Mouse (Mus musculus): Measurements from ENCODE around the gene 2300002M23Rik. TPM values are rescaled to one million over a fixed set of nuclear protein-coding genes. Genes with fewer than 3 reads are reported as not detected.

2300002M23Rik gene
- polyA plus RNA-seq, 1 experiment from 2014 or later = not detected

- ATAC-seq (ENCODE audit: insufficient number of reproducible peaks, low FRiP score, low TSS enrichment, low read depth) (no peak), DNase-seq (ENCODE audit: low spot score) (no peak)
- Histone ChIP-seq H3K36me3 (ENCODE audit: control insufficient read depth, insufficient read depth, low read length) (no peaks in the 10 kb centered on the region), H3K27me3 (ENCODE audit: control insufficient read depth, insufficient read depth, low read length) (no peaks in the 10 kb centered on the region), H3K27ac (replicated peaks; ENCODE audit: low read depth, low read length) (no peak overlapping the region), H3K4me1 (ENCODE audit: control insufficient read depth, insufficient read depth, low read length) (no peaks in the 10 kb centered on the region), H3K9ac (ENCODE audit: low read length) (no peak overlapping the region), H3K9me3 (ENCODE audit: control insufficient read depth, low read length) (no peaks in the 10 kb centered on the region), H3K4me3 (ENCODE audit: low read depth, low read length) (no peak overlapping the region), H3K4me2 (ENCODE audit: low read depth, severe bottlenecking) (no peak overlapping the region)
- 87% methylated on average over 1 of the region's 1 CpGs for WGBS
Observed at GRCm38 (mm10) chr17:35587291-35587690, 20.0 kb downstream of the 2300002M23Rik start.

GRCm38 (mm10) chr17:35588387-35588786 is 21.1 kb downstream of the 2300002M23Rik start:
- no peak for ATAC-seq (ENCODE audit: insufficient number of reproducible peaks, low FRiP score, low TSS enrichment, low read depth)
- no peak overlapping the region for H3K4me3 ChIP-seq (ENCODE audit: low read depth, low read length)
- H3K27ac ChIP-seq (replicated peaks; ENCODE audit: low read depth, low read length) = no peak overlapping the region
- no peak overlapping the region for H3K9ac ChIP-seq (ENCODE audit: low read length)
- no peaks in the 10 kb centered on the region for H3K9me3 ChIP-seq (ENCODE audit: control insufficient read depth, low read length)
- H3K36me3 ChIP-seq (ENCODE audit: control insufficient read depth, insufficient read depth, low read length) = no peaks in the 10 kb centered on the region
- no peaks in the 10 kb centered on the region for H3K4me1 ChIP-seq (ENCODE audit: control insufficient read depth, insufficient read depth, low read length)
- no peak overlapping the region for H3K4me2 ChIP-seq (ENCODE audit: low read depth, severe bottlenecking)
- WGBS = 37% methylated on average over 4 of the region's 4 CpGs
- no peaks in the 10 kb centered on the region for H3K27me3 ChIP-seq (ENCODE audit: control insufficient read depth, insufficient read depth, low read length)
- no peak for DNase-seq (ENCODE audit: low spot score)

GRCm38 (mm10) chr17:35590410-35591218 is 23.4 kb downstream of the 2300002M23Rik start:
- H3K36me3 ChIP-seq (ENCODE audit: control insufficient read depth, insufficient read depth, low read length) = no peaks in the 10 kb centered on the region
- no peak overlapping the region for H3K4me2 ChIP-seq (ENCODE audit: low read depth, severe bottlenecking)
- no peak for ATAC-seq (ENCODE audit: insufficient number of reproducible peaks, low FRiP score, low TSS enrichment, low read depth)
- DNase-seq (ENCODE audit: low spot score) = peak; percentile 90
- H3K9ac ChIP-seq (ENCODE audit: low read length) = no peak overlapping the region
- H3K27me3 ChIP-seq (ENCODE audit: control insufficient read depth, insufficient read depth, low read length) = no peaks in the 10 kb centered on the region
- H3K4me1 ChIP-seq (ENCODE audit: control insufficient read depth, insufficient read depth, low read length) = no peaks in the 10 kb centered on the region
- no peaks in the 10 kb centered on the region for H3K9me3 ChIP-seq (ENCODE audit: control insufficient read depth, low read length)
- H3K27ac ChIP-seq (replicated peaks; ENCODE audit: low read depth, low read length) = no peak overlapping the region
- 45% methylated on average over 21 of the region's 21 CpGs for WGBS
- no peak overlapping the region for H3K4me3 ChIP-seq (ENCODE audit: low read depth, low read length)

- Histone ChIP-seq H3K9me3 (ENCODE audit: control insufficient read depth, low read length) (no peaks in the 10 kb centered on the region), H3K36me3 (ENCODE audit: control insufficient read depth, insufficient read depth, low read length) (no peaks in the 10 kb centered on the region), H3K27ac (replicated peaks; ENCODE audit: low read depth, low read length) (no peak overlapping the region), H3K27me3 (ENCODE audit: control insufficient read depth, insufficient read depth, low read length) (no peaks in the 10 kb centered on the region), H3K4me3 (ENCODE audit: low read depth, low read length) (no peak overlapping the region), H3K4me1 (ENCODE audit: control insufficient read depth, insufficient read depth, low read length) (no peaks in the 10 kb centered on the region), H3K4me2 (ENCODE audit: low read depth, severe bottlenecking) (no peak overlapping the region), H3K9ac (ENCODE audit: low read length) (no peak overlapping the region)
- 98% methylated on average over 7 of the region's 7 CpGs for WGBS
- DNase-seq (ENCODE audit: low spot score) (no peak), ATAC-seq (ENCODE audit: insufficient number of reproducible peaks, low FRiP score, low TSS enrichment, low read depth) (no peak)
Observed at GRCm38 (mm10) chr17:35591219-35591578, 23.9 kb downstream of the 2300002M23Rik start.

- Histone ChIP-seq H3K4me3 (ENCODE audit: low read depth, low read length) (no peak overlapping the region), H3K27ac (replicated peaks; ENCODE audit: low read depth, low read length) (no peak overlapping the region), H3K4me1 (ENCODE audit: control insufficient read depth, insufficient read depth, low read length) (no peaks in the 10 kb centered on the region), H3K4me2 (ENCODE audit: low read depth, severe bottlenecking) (no peak overlapping the region), H3K36me3 (ENCODE audit: control insufficient read depth, insufficient read depth, low read length) (no peaks in the 10 kb centered on the region), H3K9me3 (ENCODE audit: control insufficient read depth, low read length) (no peaks in the 10 kb centered on the region), H3K27me3 (ENCODE audit: control insufficient read depth, insufficient read depth, low read length) (no peaks in the 10 kb centered on the region), H3K9ac (ENCODE audit: low read length) (no peak overlapping the region)
- 91% methylated on average over 15 of the region's 15 CpGs for WGBS
- ATAC-seq (ENCODE audit: insufficient number of reproducible peaks, low FRiP score, low TSS enrichment, low read depth) (no peak), DNase-seq (ENCODE audit: low spot score) (no peak)
Observed at GRCm38 (mm10) chr17:35591731-35592130, 24.5 kb downstream of the 2300002M23Rik start.

GRCm38 (mm10) chr17:35592131-35592530 is 24.9 kb downstream of the 2300002M23Rik start:
- 80% methylated on average over 9 of the region's 9 CpGs for WGBS
- Histone ChIP-seq H3K9me3 (ENCODE audit: control insufficient read depth, low read length) (no peaks in the 10 kb centered on the region), H3K36me3 (ENCODE audit: control insufficient read depth, insufficient read depth, low read length) (no peaks in the 10 kb centered on the region), H3K4me3 (ENCODE audit: low read depth, low read length) (no peak overlapping the region), H3K27me3 (ENCODE audit: control insufficient read depth, insufficient read depth, low read length) (no peaks in the 10 kb centered on the region), H3K9ac (ENCODE audit: low read length) (no peak overlapping the region), H3K4me2 (ENCODE audit: low read depth, severe bottlenecking) (no peak overlapping the region), H3K4me1 (ENCODE audit: control insufficient read depth, insufficient read depth, low read length) (no peaks in the 10 kb centered on the region), H3K27ac (replicated peaks; ENCODE audit: low read depth, low read length) (no peak overlapping the region)
- ATAC-seq (ENCODE audit: insufficient number of reproducible peaks, low FRiP score, low TSS enrichment, low read depth) (no peak), DNase-seq (ENCODE audit: low spot score) (no peak)

- WGBS = 35% methylated on average over 4 of the region's 4 CpGs
- Histone ChIP-seq H3K9me3 (ENCODE audit: control insufficient read depth, low read length) (no peaks in the 10 kb centered on the region), H3K4me1 (ENCODE audit: control insufficient read depth, insufficient read depth, low read length) (no peaks in the 10 kb centered on the region), H3K9ac (ENCODE audit: low read length) (no peak overlapping the region), H3K27me3 (ENCODE audit: control insufficient read depth, insufficient read depth, low read length) (no peaks in the 10 kb centered on the region), H3K36me3 (ENCODE audit: control insufficient read depth, insufficient read depth, low read length) (no peaks in the 10 kb centered on the region), H3K27ac (replicated peaks; ENCODE audit: low read depth, low read length) (no peak overlapping the region), H3K4me2 (ENCODE audit: low read depth, severe bottlenecking) (no peak overlapping the region), H3K4me3 (ENCODE audit: low read depth, low read length) (no peak overlapping the region)
- ATAC-seq (ENCODE audit: insufficient number of reproducible peaks, low FRiP score, low TSS enrichment, low read depth) = no peak
- no peak for DNase-seq (ENCODE audit: low spot score)
Observed at GRCm38 (mm10) chr17:35593786-35594185, 26.5 kb downstream of the 2300002M23Rik start.

- H3K4me2 ChIP-seq (ENCODE audit: low read depth, severe bottlenecking) = no peak overlapping the region
- no peaks in the 10 kb centered on the region for H3K27me3 ChIP-seq (ENCODE audit: control insufficient read depth, insufficient read depth, low read length)
- no peaks in the 10 kb centered on the region for H3K4me1 ChIP-seq (ENCODE audit: control insufficient read depth, insufficient read depth, low read length)
- DNase-seq (ENCODE audit: low spot score) (no peak), ATAC-seq (ENCODE audit: insufficient number of reproducible peaks, low FRiP score, low TSS enrichment, low read depth) (no peak)
- H3K36me3 ChIP-seq (ENCODE audit: control insufficient read depth, insufficient read depth, low read length) = no peaks in the 10 kb centered on the region
- no peaks in the 10 kb centered on the region for H3K9me3 ChIP-seq (ENCODE audit: control insufficient read depth, low read length)
- H3K4me3 ChIP-seq (ENCODE audit: low read depth, low read length) = no peak overlapping the region
- H3K27ac ChIP-seq (replicated peaks; ENCODE audit: low read depth, low read length) = no peak overlapping the region
- no peak overlapping the region for H3K9ac ChIP-seq (ENCODE audit: low read length)
- 83% methylated on average over 7 of the region's 7 CpGs for WGBS
Observed at GRCm38 (mm10) chr17:35594456-35594855, 27.2 kb downstream of the 2300002M23Rik start.

GRCm38 (mm10) chr17:35597399-35597798 is 30.1 kb downstream of the 2300002M23Rik start:
- no peaks in the 10 kb centered on the region for H3K9me3 ChIP-seq (ENCODE audit: control insufficient read depth, low read length)
- no peaks in the 10 kb centered on the region for H3K36me3 ChIP-seq (ENCODE audit: control insufficient read depth, insufficient read depth, low read length)
- DNase-seq (ENCODE audit: low spot score) (no peak), ATAC-seq (ENCODE audit: insufficient number of reproducible peaks, low FRiP score, low TSS enrichment, low read depth) (no peak)
- WGBS = 92% methylated on average over 3 of the region's 3 CpGs
- H3K4me3 ChIP-seq (ENCODE audit: low read depth, low read length) = no peak overlapping the region
- H3K4me1 ChIP-seq (ENCODE audit: control insufficient read depth, insufficient read depth, low read length) = no peaks in the 10 kb centered on the region
- H3K9ac ChIP-seq (ENCODE audit: low read length) = no peak overlapping the region
- no peak overlapping the region for H3K27ac ChIP-seq (replicated peaks; ENCODE audit: low read depth, low read length)
- no peaks in the 10 kb centered on the region for H3K27me3 ChIP-seq (ENCODE audit: control insufficient read depth, insufficient read depth, low read length)
- H3K4me2 ChIP-seq (ENCODE audit: low read depth, severe bottlenecking) = no peak overlapping the region
